Mouse (Mus musculus) inflammation-experienced regulatory T-cells, adult 16 weeks (primary cell): ENCODE data around the gene Ccr10. TPM values are rescaled to one million over a fixed set of nuclear protein-coding genes. Genes with fewer than 3 reads are reported as not detected.

Source experiments
- polyA plus RNA-seq: library from polyadenylated mRNA; unstranded; fragments of 100-300 nt; shearing (Covaris generic); gene quantifications from one replicate; pipeline ENCODE4 v1.2.1, GENCODE M21; 2017

Gene Ccr10
- 3.3 TPM for polyA plus RNA-seq

GRCm38 (mm10) chr11:101174851-101175628 lies at the start of gene Ccr10:
Gene Ccr10 (minus strand): TSS chr11:101175443.

DNA sequence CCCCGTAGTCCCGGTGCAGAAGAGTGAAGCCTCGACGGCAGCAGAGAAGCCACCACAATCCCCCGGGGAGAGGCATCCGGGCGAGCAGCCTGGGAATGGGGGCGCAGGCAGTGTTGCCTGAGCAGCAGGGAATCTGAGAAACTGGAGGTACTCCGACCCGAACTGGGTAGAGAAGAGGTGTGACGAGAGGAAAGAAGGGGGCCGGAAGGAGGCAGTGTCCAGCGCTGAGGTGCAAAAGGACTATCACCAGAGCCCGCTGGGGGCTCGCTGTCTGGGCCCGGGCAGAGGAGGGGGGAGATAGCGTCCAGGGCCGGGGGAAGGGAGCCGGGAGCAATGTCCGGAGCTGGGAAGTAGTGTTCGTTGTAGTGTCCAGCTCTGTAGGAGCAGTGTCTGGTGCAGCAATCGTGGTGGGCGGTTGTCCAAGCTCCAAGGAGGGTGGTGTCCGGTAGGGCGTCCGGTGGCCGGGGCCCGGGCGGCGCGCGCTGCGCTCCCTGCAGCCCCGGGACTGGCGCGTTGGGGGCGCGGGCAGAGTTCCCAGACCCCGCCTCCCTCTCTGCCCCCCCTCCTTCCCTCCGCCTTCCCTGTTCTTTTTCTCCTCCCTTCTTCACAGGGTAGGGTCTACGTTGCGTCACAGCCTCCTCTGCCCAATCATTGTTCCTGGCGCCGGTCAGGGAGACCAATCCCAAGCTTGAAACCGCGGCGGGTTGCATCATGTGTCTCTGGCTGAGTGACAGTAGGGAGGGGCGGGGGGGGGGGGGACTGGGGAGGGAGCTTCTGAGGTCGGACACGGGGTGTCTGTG lies 4.2 kb downstream of the Ccr10 start, which contains the start of gene Plekhh3:
Gene Plekhh3, minus strand, starts transcription at position 541 of the 800 bp plus-strand sequence.

DNA sequence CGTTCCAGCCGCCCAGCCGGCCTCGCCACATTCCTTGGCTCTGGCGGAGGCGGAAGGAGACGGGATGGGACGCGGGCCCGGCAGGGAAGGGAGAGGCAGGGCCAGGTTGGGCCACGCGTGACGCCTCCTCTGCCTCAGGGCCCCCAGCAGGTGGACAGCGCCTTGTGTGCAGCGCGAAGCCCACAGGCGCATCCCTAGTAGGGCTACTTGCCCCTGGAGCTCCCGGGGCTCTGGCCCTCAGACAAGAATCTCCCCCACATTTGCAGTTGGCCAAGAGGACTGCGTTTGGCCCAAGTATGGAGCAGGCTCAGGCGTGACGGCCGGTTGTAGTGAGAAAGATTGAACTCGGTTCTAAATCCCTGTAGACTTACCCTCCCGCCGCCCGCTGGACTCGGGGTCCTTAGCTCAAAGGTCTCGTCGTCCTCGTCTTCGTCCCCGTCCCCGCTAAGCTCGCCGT lies 4.9 kb downstream of the Ccr10 start, which contains the start of gene Cntnap1:
Gene Cntnap1, plus strand, starts transcription at position 170 of the 457 bp plus-strand sequence.

DNA sequence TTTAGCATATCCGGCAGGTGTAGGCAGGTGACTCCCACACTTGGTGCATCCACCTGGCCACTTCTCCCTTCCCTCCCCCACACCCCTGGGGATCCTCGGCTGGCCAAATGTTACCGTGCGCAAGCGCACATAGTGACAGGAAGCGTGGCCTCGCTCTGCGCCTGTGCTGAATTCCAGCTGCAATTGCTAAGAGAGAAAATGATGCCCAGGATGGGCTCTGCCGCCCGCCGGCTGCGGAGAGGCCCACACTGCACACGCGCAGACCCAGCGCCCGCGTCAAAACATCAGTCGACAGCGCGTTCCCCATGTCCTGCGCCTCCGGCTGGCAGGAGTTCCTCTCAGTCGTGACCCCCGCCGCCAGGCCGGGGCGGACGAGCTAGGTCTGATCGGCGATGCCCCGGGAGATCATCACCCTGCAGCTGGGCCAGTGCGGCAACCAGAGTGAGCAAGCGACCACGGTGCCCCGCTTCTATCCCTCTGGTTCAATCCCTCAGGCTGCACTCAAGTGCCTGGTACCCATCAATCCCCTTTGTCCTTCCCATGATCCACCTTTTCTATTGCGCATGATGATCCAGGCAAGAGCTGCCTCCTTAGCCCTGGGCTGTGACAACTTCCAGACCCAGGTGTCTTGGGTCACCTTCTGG lies 19.4 kb downstream of the Ccr10 start, which contains the start of gene Tubg2:
Gene Tubg2, plus strand, starts transcription at position 180 of the 644 bp plus-strand sequence.

Other genes starting within 250 kb of the Ccr10 start
- 363 TPM for gene Stat3, start 235.9 kb downstream of the Ccr10 start, polyA plus RNA-seq
- 0.22 TPM for gene Cavin1, start 204.6 kb downstream of the Ccr10 start, polyA plus RNA-seq
- gene Atp6v0a1, start 166.0 kb downstream of the Ccr10 start, polyA plus RNA-seq: 9.1 TPM
- gene Naglu, start 105.4 kb downstream of the Ccr10 start, polyA plus RNA-seq: 9.0 TPM
- gene Hsd17b1, start 97.0 kb downstream of the Ccr10 start, polyA plus RNA-seq: 0.51 TPM
- 39.8 TPM for gene Coasy, start 92.9 kb downstream of the Ccr10 start, polyA plus RNA-seq
- gene Mlx, start 88.2 kb downstream of the Ccr10 start, polyA plus RNA-seq: 114 TPM
- gene Psmc3ip, start 80.0 kb downstream of the Ccr10 start, polyA plus RNA-seq: 7.8 TPM
- 66.3 TPM for gene Retreg3, start 55.5 kb downstream of the Ccr10 start, polyA plus RNA-seq
- gene Tubg1, start 55.5 kb downstream of the Ccr10 start, polyA plus RNA-seq: 49.2 TPM
- gene Tubg2, start 19.5 kb downstream of the Ccr10 start, polyA plus RNA-seq: 4.6 TPM
- gene Cntnap1, start 4.9 kb downstream of the Ccr10 start, polyA plus RNA-seq: 0.16 TPM
- not detected for gene Plekhh3, start 4.1 kb downstream of the Ccr10 start, polyA plus RNA-seq
- 115 TPM for gene Ezh1, start 51.0 kb upstream of the Ccr10 start, polyA plus RNA-seq
- not detected for gene Ramp2, start 70.6 kb upstream of the Ccr10 start, polyA plus RNA-seq
- gene Vps25, start 78.3 kb upstream of the Ccr10 start, polyA plus RNA-seq: 152 TPM
- gene Wnk4, start 85.1 kb upstream of the Ccr10 start, polyA plus RNA-seq: 6.4 TPM
- 0.34 TPM for gene Cntd1, start 103.6 kb upstream of the Ccr10 start, polyA plus RNA-seq
- gene Coa3, start 103.7 kb upstream of the Ccr10 start, polyA plus RNA-seq: 125 TPM
- 231 TPM for gene Becn1, start 126.8 kb upstream of the Ccr10 start, polyA plus RNA-seq
- 169 TPM for gene Psme3, start 140.8 kb upstream of the Ccr10 start, polyA plus RNA-seq
- gene Aoc2, start 149.6 kb upstream of the Ccr10 start, polyA plus RNA-seq: 3.2 TPM
- gene Aoc3, start 155.2 kb upstream of the Ccr10 start, polyA plus RNA-seq: not detected
- not detected for gene G6pc, start 192.1 kb upstream of the Ccr10 start, polyA plus RNA-seq
- 48.9 TPM for gene Aarsd1, start 242.2 kb upstream of the Ccr10 start, polyA plus RNA-seq
- gene Gm27029, start 249.4 kb upstream of the Ccr10 start, polyA plus RNA-seq: 0.45 TPM
- 13.4 TPM for gene Rundc1, start 249.6 kb upstream of the Ccr10 start, polyA plus RNA-seq
- 1.7 TPM for gene Ptges3l, start 249.9 kb upstream of the Ccr10 start, polyA plus RNA-seq